Mouse (Mus musculus): ENCODE data around the gene Snurf. TPM values are rescaled to one million over a fixed set of nuclear protein-coding genes. Genes with fewer than 3 reads are reported as not detected.

The Snurf gene
- 769 and 850 TPM in 2 replicates for polyA plus RNA-seq (2015; fragmentation: Nextera tagmentation; extraction: Ambion mirVana)

DNA sequence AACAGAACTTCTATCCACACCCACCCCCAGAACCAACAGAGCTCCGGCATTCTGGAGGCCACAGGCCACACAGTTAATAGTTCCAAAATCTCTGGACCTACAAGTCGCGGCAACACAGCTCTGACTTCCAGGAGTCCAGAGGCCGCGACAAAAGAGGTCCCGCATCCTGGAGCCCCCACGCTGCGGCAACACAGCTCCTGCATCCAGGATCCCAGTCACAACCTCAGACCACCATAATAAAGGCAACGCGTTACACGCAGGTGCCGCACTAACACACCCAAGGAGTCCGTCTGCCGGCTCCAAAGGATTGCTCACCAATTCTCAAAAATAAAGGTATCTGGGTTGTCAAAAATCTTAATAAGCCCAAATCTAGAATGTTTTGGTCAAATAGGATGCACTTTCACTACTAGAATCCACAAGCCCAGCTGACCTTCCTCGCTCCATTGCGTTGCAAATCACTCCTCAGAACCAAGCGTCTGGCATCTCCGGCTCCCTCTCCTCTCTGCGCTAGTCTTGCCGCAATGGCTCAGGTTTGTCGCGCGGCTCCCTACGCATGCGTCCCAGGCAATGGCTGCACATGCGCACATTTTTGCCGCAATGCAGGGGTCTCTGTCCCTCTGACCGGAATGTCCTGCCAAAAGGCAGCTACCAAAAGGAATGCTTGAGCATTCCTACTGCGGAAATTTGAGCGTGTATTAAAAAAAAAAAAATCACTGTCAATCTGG lies at the start of gene Snurf, which contains the start of gene Gm38393:
TSS of gene Snurf (minus strand) at position 444 of the 725 bp plus-strand sequence.
TSS of gene Gm38393 (minus strand) at position 459 of the 725 bp plus-strand sequence.
- Histone ChIP-seq H3K36me3 (ENCODE audit: control insufficient read depth, insufficient read depth, low read length) (no peaks in the 10 kb centered on the region), H3K4me1 (ENCODE audit: control insufficient read depth, insufficient read depth, low read length) (no peaks in the 10 kb centered on the region), H3K9me3 (replicated peaks; ENCODE audit: control insufficient read depth, low read length, poor library complexity, severe bottlenecking) (peaks cover 7% of the 10 kb centered on the region), H3K4me3 (ENCODE audit: low read depth, low read length) (peak within 1 kb of the TSS; percentile 60), H3K9ac (ENCODE audit: low read depth, low read length) (peak within 1 kb of the TSS; percentile 79), H3K27me3 (ENCODE audit: control insufficient read depth, insufficient read depth, low read depth, low read length) (no peaks in the 10 kb centered on the region), H3K4me2 (ENCODE audit: low read length) (peak within 1 kb of the TSS; percentile 52), H3K27ac (ENCODE audit: low read length) (peak within 1 kb of the TSS; percentile 90)
- peak; percentile 75 for ATAC-seq
- WGBS: 51% methylated on average over 30 of the region's 30 CpGs

DNA sequence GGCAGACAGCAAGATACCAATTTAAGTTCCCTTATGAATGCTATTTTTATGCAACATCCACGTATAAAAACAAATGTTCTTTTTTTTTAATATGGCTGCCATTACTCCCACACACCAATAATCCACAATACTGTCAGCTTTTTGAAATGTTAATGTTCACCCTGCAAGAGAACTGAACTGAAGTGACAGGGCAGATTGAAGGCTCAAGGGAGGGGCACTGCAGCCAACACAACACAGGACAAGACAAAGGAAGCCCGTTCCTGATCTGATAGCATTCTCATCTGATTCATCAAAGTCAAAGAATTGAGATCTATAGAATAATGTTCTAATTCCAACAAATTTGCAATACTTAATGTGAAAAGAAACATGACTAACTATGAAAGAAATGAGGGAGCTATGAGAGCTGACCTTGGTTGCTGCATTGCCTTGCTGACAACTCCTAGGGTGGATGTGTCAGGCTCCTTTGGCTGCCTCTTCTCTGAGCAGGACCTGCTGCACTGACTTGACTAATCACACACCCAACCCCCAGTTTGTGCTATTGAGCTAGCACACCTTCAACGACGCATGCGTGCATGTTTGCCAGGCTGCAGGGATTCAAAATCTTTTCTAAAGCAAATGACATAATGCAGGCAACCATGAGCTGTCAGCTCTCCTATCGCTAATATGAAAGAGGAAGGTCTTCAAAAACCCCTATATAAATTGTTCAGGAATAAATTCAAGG lies 42.8 kb upstream of the Snurf start:
- H3K9ac ChIP-seq (ENCODE audit: low read depth, low read length): peak overlapping the region; percentile 36
- H3K4me2 ChIP-seq (ENCODE audit: low read length): peak overlapping the region; percentile 33
- peak overlapping the region; percentile 36 for H3K4me3 ChIP-seq (ENCODE audit: low read depth, low read length)
- no peaks in the 10 kb centered on the region for H3K36me3 ChIP-seq (ENCODE audit: control insufficient read depth, insufficient read depth, low read length)
- ATAC-seq: peak; percentile 87
- no peaks in the 10 kb centered on the region for H3K4me1 ChIP-seq (ENCODE audit: control insufficient read depth, insufficient read depth, low read length)
- peak overlapping the region; percentile 59 for H3K27ac ChIP-seq (ENCODE audit: low read length)
- H3K27me3 ChIP-seq (ENCODE audit: control insufficient read depth, insufficient read depth, low read depth, low read length): no peaks in the 10 kb centered on the region
- 54% methylated on average over 6 of the region's 6 CpGs for WGBS
- H3K9me3 ChIP-seq (replicated peaks; ENCODE audit: control insufficient read depth, low read length, poor library complexity, severe bottlenecking): no peaks in the 10 kb centered on the region; the same call in 1 of the 2 replicates

DNA sequence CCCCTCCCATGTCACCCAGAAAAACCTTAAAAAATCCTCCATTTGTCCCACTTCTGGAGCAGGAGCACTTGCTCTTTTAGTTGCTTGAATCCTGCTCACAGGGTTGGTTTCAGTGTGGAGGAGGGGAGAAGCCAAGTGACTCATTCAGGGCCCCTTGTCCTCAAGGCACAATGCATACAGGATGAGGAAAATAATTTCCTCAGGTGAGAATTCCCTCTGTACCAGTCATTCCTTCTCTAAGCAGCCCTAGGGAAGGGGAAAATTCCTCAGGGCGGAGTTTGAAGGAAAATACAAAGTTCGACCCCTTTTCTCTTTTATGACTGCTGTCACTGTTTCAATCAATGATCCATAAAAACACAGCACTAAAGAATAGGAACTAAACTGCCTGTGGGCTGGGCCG lies 8.3 kb upstream of the Snurf start:
- 75% methylated on average over 3 of the region's 3 CpGs for WGBS
- ATAC-seq: no peak
- no peaks in the 10 kb centered on the region for H3K9me3 ChIP-seq (replicated peaks; ENCODE audit: control insufficient read depth, low read length, poor library complexity, severe bottlenecking)

DNA sequence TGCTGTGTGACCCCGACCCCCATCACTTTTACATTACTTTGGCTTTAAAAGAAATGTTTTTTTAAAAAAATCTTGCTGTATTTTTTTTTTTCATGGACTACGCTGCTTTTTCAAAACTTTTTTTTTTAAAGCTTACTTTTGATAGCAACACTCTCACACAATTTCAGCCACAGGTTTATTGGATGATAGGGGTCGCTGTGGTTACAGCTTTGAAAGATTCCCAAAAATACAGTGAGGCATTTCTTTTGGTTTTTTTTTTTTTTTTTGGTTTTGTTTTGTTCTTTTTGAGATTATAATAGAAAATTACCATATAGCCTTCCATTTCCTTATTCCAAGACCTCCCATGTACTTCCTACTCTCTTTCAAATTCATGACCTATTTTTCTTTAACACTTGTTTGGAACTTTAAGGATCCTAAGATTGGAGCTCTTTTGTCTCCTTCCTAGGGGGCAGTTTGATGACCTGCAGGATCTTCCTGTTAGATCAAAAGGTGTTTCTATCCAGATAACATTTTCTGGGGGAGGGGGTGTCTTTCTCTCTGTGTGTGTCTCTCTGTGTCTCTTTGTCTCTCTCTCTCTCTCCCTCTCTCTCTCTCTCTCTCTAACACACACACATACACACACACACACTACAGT lies 3.0 kb upstream of the Snurf start:
- Histone ChIP-seq H3K36me3 (ENCODE audit: control insufficient read depth, insufficient read depth, low read length) (no peaks in the 10 kb centered on the region), H3K27ac (ENCODE audit: low read length) (no peak overlapping the region), H3K4me1 (ENCODE audit: control insufficient read depth, insufficient read depth, low read length) (no peaks in the 10 kb centered on the region), H3K4me3 (ENCODE audit: low read depth, low read length) (no peak overlapping the region), H3K27me3 (ENCODE audit: control insufficient read depth, insufficient read depth, low read depth, low read length) (no peaks in the 10 kb centered on the region), H3K4me2 (ENCODE audit: low read length) (no peak overlapping the region), H3K9ac (ENCODE audit: low read depth, low read length) (no peak overlapping the region), H3K9me3 (replicated peaks; ENCODE audit: control insufficient read depth, low read length, poor library complexity, severe bottlenecking) (peaks cover 6% of the 10 kb centered on the region)
- no peak for ATAC-seq
- 40% methylated on average over 3 of the region's 3 CpGs for WGBS

More for the DNA sequence above, 8.3 kb upstream of the Snurf start:
- Histone ChIP-seq H3K4me1 (ENCODE audit: control insufficient read depth, insufficient read depth, low read length) (no peaks in the 10 kb centered on the region), H3K4me2 (ENCODE audit: low read length) (no peak overlapping the region), H3K27ac (ENCODE audit: low read length) (no peak overlapping the region), H3K4me3 (ENCODE audit: low read depth, low read length) (no peak overlapping the region), H3K36me3 (ENCODE audit: control insufficient read depth, insufficient read depth, low read length) (no peaks in the 10 kb centered on the region), H3K27me3 (ENCODE audit: control insufficient read depth, insufficient read depth, low read depth, low read length) (no peaks in the 10 kb centered on the region), H3K9ac (ENCODE audit: low read depth, low read length) (no peak overlapping the region)

DNA sequence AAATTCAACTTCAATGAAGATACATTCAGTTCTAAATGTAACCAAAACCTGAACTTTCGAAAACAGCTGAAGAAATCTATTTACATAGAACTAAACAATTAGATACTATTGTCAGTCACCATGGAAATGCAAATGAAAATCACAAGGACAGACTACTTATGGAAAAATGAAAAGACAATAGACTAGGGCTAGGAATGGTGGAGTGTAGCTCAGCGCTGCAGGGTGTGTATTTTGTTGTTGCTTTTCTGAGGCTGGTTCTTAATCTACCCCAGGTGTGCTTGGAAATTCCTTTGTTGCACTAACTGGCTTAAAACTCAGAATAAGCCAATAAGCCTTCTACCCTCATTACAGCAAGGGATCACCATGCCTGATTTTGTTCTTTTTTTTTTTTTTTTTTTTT lies 1.4 kb upstream of the Snurf start:
- peaks cover 7% of the 10 kb centered on the region for H3K9me3 ChIP-seq (replicated peaks; ENCODE audit: control insufficient read depth, low read length, poor library complexity, severe bottlenecking)
- 42% methylated on average over 2 of the region's 2 CpGs for WGBS
- no peaks in the 10 kb centered on the region for H3K36me3 ChIP-seq (ENCODE audit: control insufficient read depth, insufficient read depth, low read length)
- no peaks in the 10 kb centered on the region for H3K4me1 ChIP-seq (ENCODE audit: control insufficient read depth, insufficient read depth, low read length)
- H3K9ac ChIP-seq (ENCODE audit: low read depth, low read length): no peak overlapping the region
- ATAC-seq: no peak
- no peak overlapping the region for H3K4me2 ChIP-seq (ENCODE audit: low read length)
- no peak overlapping the region for H3K27ac ChIP-seq (ENCODE audit: low read length)
- no peak overlapping the region for H3K4me3 ChIP-seq (ENCODE audit: low read depth, low read length)
- H3K27me3 ChIP-seq (ENCODE audit: control insufficient read depth, insufficient read depth, low read depth, low read length): no peaks in the 10 kb centered on the region

DNA sequence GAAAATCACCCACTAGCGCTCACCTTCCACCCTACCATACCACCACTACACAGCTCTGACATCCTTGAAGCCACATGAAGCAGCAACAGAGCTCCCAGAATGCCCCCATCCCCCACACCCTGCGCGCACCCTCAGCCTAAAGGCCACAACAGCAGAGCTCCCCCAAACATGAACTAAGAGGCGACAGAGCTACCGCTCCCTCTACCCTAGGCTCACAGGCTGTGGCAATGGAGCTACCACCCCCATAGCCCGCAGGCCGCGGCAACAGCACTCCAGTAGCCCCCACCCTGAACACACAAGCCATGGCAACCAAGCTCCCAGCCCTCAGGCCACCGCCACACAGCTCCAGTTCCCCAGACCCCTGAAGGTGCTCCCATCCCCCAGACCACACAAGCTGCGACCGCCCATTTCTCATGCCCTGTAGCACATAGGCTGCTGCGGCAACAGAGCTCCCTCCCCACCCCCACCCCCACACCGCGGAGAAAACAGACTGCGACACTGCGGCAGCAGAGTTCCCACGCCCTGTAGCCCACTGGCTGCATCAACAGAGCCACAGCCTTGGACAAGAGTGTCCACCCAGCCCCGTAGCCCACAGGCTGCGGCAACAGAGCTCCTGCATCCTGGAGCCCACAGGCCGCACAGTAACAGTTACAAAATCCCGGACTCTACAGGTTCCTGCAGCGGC lies 786 bp downstream of the Snurf start:
- peaks cover 3% of the 10 kb centered on the region; the same call in 1 of the 2 replicates for H3K4me1 ChIP-seq (ENCODE audit: control insufficient read depth, insufficient read depth, low read length)
- H3K9ac ChIP-seq (ENCODE audit: low read depth, low read length): peak overlapping the region; percentile 79
- H3K27ac ChIP-seq (ENCODE audit: low read length): peak overlapping the region; percentile 90
- peak; percentile 81 for ATAC-seq
- peaks cover 7% of the 10 kb centered on the region for H3K9me3 ChIP-seq (replicated peaks; ENCODE audit: control insufficient read depth, low read length, poor library complexity, severe bottlenecking)
- peak overlapping the region; percentile 60 for H3K4me3 ChIP-seq (ENCODE audit: low read depth, low read length)
- H3K36me3 ChIP-seq (ENCODE audit: control insufficient read depth, insufficient read depth, low read length): no peaks in the 10 kb centered on the region
- peak overlapping the region; percentile 52 for H3K4me2 ChIP-seq (ENCODE audit: low read length)
- WGBS: 42% methylated on average over 22 of the region's 22 CpGs
- H3K27me3 ChIP-seq (ENCODE audit: control insufficient read depth, insufficient read depth, low read depth, low read length): no peaks in the 10 kb centered on the region

DNA sequence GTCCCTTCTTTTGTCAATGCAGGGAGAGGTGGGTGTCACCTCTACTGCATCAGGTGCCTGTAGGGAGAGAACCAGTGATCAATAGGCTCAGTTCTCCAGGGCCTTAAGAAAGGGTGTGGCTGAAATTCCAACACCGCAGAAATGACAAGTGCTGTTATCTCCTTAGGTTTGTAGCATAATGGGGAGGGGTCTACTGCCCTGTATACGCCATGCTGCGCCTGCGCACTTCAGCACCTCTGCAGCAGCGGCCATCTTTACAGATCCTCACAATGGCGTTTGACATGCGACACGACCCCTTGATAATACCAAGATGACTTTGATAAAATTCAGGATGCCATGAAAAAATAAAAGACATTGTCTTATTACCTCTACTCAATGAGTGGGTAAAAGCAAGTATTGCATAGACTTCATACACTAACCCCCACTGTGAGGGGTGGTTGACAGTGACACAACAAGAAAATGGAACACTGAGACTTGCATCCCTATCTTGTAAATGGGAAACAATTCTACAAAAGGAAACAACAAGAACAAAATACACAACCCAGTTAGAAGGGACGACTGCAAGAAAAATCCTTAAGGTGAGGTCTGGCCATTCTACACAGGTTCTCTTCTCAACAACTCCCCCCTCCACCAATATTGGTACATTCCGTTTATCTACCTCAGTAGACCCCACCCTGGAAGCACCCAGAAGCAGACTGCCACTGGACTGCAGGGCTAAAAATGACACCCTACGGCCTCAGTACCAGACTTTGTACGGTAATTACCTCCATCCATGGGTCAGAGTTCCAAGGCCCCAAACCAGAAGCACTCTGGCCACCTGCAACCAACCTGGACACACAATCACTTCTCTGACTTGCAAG lies 1.6 kb downstream of the Snurf start:
- whole genome bisulfite sequencing: 40% methylated on average over 12 of the region's 12 CpGs

DNA sequence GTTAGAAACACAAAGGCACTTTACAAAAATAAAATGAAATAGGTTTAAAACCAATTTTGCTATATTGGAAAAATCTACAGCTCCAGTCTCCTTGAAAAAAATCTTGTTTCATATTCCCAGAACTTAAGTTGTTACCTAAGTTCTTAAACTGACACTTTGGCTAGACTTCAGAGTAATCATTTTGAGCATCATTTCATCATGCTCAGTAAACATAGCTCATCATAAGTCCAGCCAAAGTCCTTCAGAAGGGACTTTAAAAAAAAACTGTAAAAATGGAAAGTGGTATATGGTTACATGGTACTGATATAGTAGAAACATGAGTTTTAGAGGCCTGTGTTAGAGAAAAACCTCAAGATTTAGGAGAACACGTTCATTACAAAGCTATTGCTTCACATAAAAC lies 26.2 kb downstream of the Snurf start:
- Histone ChIP-seq H3K4me2 (ENCODE audit: low read length) (no peak overlapping the region), H3K4me3 (ENCODE audit: low read depth, low read length) (no peak overlapping the region), H3K36me3 (ENCODE audit: control insufficient read depth, insufficient read depth, low read length) (peaks cover 5% of the 10 kb centered on the region; the same call in 1 of the 2 replicates), H3K27me3 (ENCODE audit: control insufficient read depth, insufficient read depth, low read depth, low read length) (no peaks in the 10 kb centered on the region), H3K9me3 (replicated peaks; ENCODE audit: control insufficient read depth, low read length, poor library complexity, severe bottlenecking) (no peaks in the 10 kb centered on the region), H3K4me1 (ENCODE audit: control insufficient read depth, insufficient read depth, low read length) (no peaks in the 10 kb centered on the region), H3K9ac (ENCODE audit: low read depth, low read length) (no peak overlapping the region), H3K27ac (ENCODE audit: low read length) (no peak overlapping the region)
- no peak for ATAC-seq
- WGBS: 73% methylated on average over 1 of the region's 1 CpGs

More for the DNA sequence above, 1.6 kb downstream of the Snurf start:
- Histone ChIP-seq H3K9me3 (replicated peaks; ENCODE audit: control insufficient read depth, low read length, poor library complexity, severe bottlenecking) (peaks cover 7% of the 10 kb centered on the region), H3K36me3 (ENCODE audit: control insufficient read depth, insufficient read depth, low read length) (no peaks in the 10 kb centered on the region), H3K27ac (ENCODE audit: low read length) (peak overlapping the region; percentile 90), H3K27me3 (ENCODE audit: control insufficient read depth, insufficient read depth, low read depth, low read length) (no peaks in the 10 kb centered on the region), H3K4me2 (ENCODE audit: low read length) (peak overlapping the region; percentile 52), H3K4me1 (ENCODE audit: control insufficient read depth, insufficient read depth, low read length) (peaks cover 3% of the 10 kb centered on the region; the same call in 1 of the 2 replicates), H3K9ac (ENCODE audit: low read depth, low read length) (peak overlapping the region; percentile 79), H3K4me3 (ENCODE audit: low read depth, low read length) (peak overlapping the region; percentile 60)
- peak; percentile 81 for ATAC-seq

All from midbrain, embryonic 16.5 days (tissue).